Mouse (Mus musculus): ENCODE data around the gene B3gnt7.

The B3gnt7 gene

GRCm38 (mm10) chr1:86345956-86346355 lies 43.3 kb downstream of the B3gnt7 start:
- DNase-seq: no peak

DNA sequence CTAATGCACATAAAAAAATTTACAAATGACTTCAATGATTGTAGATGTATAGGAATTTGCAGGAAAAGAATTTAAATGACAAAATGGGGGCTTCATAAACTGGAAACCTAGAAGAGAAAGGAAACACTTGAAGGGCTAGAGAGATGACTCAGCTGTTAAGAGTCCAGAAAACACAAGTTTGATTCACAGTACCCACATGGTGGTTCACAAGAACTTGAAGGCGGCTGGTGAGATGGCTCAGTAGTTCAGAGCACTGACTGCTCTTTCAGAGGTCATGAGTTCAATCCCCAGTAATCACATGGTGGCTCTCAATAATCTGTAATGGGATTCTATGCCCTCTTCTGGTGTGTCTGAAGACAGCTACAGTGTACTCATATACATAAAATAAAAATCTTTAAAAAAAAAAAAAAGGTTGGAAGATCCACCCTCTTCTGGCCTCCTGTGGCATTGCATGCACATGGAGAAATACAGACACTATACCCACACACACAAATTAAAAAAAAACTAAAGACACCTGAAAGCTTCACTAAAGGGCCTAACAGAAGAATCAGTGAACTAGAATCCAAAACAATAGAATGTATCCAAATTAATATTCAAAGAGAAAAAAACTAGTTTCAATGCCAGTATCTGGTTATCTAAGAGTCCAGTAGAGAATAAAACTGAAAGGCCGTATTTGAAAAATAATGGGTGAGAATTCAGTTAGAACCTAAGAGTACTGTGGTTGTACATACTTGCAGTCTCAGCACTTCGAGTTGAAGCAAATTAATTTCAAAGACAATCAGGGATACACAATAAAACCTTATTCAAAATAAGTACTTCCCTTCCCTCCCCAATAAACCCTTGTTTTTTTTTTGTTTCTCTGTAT lies 44.5 kb downstream of the B3gnt7 start:
- DNase-seq: no peak

- no peak for DNase-seq
Observed at GRCm38 (mm10) chr1:86347716-86348045, 45.0 kb downstream of the B3gnt7 start.

GRCm38 (mm10) chr1:86348083-86348482 lies 45.5 kb downstream of the B3gnt7 start:
- no peak for DNase-seq

- DNase-seq: no peak
Observed at GRCm38 (mm10) chr1:86348801-86349200, 46.2 kb downstream of the B3gnt7 start.

GRCm38 (mm10) chr1:86349201-86349600 lies 46.6 kb downstream of the B3gnt7 start:
- DNase-seq: no peak

GRCm38 (mm10) chr1:86349696-86350095 lies 47.1 kb downstream of the B3gnt7 start:
- no peak for DNase-seq

- DNase-seq: no peak
Observed at GRCm38 (mm10) chr1:86350576-86350975, 47.9 kb downstream of the B3gnt7 start.

DNA sequence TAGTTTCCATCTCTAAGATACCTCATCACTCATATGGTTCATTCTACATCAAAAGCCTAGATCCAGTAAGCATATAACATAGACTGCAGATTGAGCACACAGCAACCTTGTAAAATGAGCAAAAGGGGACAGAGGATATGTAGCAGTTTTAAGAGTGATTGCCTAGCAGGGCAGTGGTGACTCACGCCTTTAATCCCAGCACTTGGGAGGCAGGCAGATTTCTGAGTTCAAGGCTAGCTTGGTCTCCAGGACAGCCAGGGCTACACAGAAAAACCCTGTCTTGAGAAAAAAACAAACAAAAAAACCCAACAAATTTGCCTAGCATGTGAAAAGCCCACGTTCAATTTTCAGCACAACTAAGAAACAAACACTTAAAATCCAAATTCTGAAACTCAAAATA lies 51.6 kb downstream of the B3gnt7 start:
- DNase-seq: no peak
